Mouse (Mus musculus): Measurements from ENCODE around the gene Usp50. TPM values are rescaled to one million over a fixed set of nuclear protein-coding genes. Genes with fewer than 3 reads are reported as not detected.

Gene Usp50
- total and polyA plus RNA-seq, 3 experiments: 0.37 to 3.2 (median 0.89) TPM

- no peak overlapping the region for H3K9ac ChIP-seq (ENCODE audit: insufficient read depth, low read depth)
- dilution Hi-C loops (cut with MboI; ENCODE audit: extremely low pct_ligation_motif_present, extremely low pct_unique_long_range_greater_than_20kb, low sequenced_read_pairs): no loop called here
- H3K9me3 ChIP-seq (replicated peaks; ENCODE audit: low read length): no peaks in the 10 kb centered on the region
- H3K4me3 ChIP-seq (replicated peaks in 1 of 3; ENCODE audit: low read depth in 2 of 3, low read length in 2 of 3, poor library complexity in 1 of 3): no peak overlapping the region
- no peaks in the 10 kb centered on the region for H3K27me3 ChIP-seq (replicated peaks)
- TF ChIP-seq ZMIZ1 (IDR thresholded peaks at IDR 0.05; ENCODE audit: low read depth, low read length) (no peak), MAX (IDR thresholded peaks at IDR 0.05; ENCODE audit: low read length) (no peak), PAX5 (IDR thresholded peaks at IDR 0.05; ENCODE audit: low read length) (no peak), RAD21 (IDR thresholded peaks at IDR 0.05; ENCODE audit: low read depth, low read length) (no peak), SIN3A (IDR thresholded peaks at IDR 0.05; ENCODE audit: low read length) (no peak), JUND (conservative IDR thresholded peaks at IDR 0.05; ENCODE audit: low read depth, low read length) (no peak)
- no peak for DNase-seq (ENCODE audit: extremely low read depth)
- no peak overlapping the region for H3K4me2 ChIP-seq (ENCODE audit: insufficient read depth, low read depth, poor library complexity, severe bottlenecking)
- no peak overlapping the region for H3K27ac ChIP-seq (ENCODE audit: insufficient read depth, low read depth)
- in situ Hi-C loops (cut with MboI; ENCODE audit: low pct_ligation_motif_present, low pct_unique_long_range_greater_than_20kb, low sequenced_read_pairs): no loop called here
- no peaks in the 10 kb centered on the region; a peak in 2 of 4 replicates for H3K4me1 ChIP-seq (ENCODE audit: control insufficient read depth in 1 of 2, insufficient read depth in 2 of 2)
- no peaks in the 10 kb centered on the region for H3K79me2 ChIP-seq (replicated peaks; ENCODE audit: control insufficient read depth, extremely low read depth, insufficient read depth, poor library complexity, severe bottlenecking)
- no peaks in the 10 kb centered on the region for H3K36me3 ChIP-seq (replicated peaks in 1 of 2; ENCODE audit: control insufficient read depth in 1 of 2, insufficient read depth in 1 of 2, low read length in 1 of 2)
Observed at GRCm38 (mm10) chr2:126778806-126779205, 4.5 kb downstream of the Usp50 start.

- DNase-seq (ENCODE audit: extremely low read depth): no peak
- Histone ChIP-seq H3K79me2 (replicated peaks; ENCODE audit: control insufficient read depth, extremely low read depth, insufficient read depth, poor library complexity, severe bottlenecking) (no peaks in the 10 kb centered on the region), H3K9ac (ENCODE audit: insufficient read depth, low read depth) (no peak overlapping the region), H3K4me2 (ENCODE audit: insufficient read depth, low read depth, poor library complexity, severe bottlenecking) (no peak overlapping the region), H3K27me3 (replicated peaks) (no peaks in the 10 kb centered on the region), H3K9me3 (replicated peaks; ENCODE audit: low read length) (peaks cover 2% of the 10 kb centered on the region), H3K36me3 (replicated peaks in 1 of 2; ENCODE audit: control insufficient read depth in 1 of 2, insufficient read depth in 1 of 2, low read length in 1 of 2) (no peaks in the 10 kb centered on the region), H3K27ac (ENCODE audit: insufficient read depth, low read depth) (no peak overlapping the region), H3K4me1 (ENCODE audit: control insufficient read depth in 1 of 2, insufficient read depth in 2 of 2) (no peaks in the 10 kb centered on the region; a peak in 1 of 4 replicates), H3K4me3 (replicated peaks in 1 of 3; ENCODE audit: low read depth in 2 of 3, low read length in 2 of 3, poor library complexity in 1 of 3) (no peak overlapping the region)
- dilution Hi-C loops (cut with MboI; ENCODE audit: extremely low pct_ligation_motif_present, extremely low pct_unique_long_range_greater_than_20kb, low sequenced_read_pairs) (no loop called here), in situ Hi-C loops (cut with MboI; ENCODE audit: low pct_ligation_motif_present, low pct_unique_long_range_greater_than_20kb, low sequenced_read_pairs) (no loop called here)
- TF ChIP-seq BHLHE40 (IDR thresholded peaks at IDR 0.05; ENCODE audit: low read depth, low read length) (no peak), SIN3A (IDR thresholded peaks at IDR 0.05; ENCODE audit: low read length) (no peak), ZC3H11A (IDR thresholded peaks at IDR 0.05; ENCODE audit: low read depth, low read length) (no peak), KAT2A (IDR thresholded peaks at IDR 0.05; ENCODE audit: insufficient replicate concordance, low read length) (no peak), HCFC1 (IDR thresholded peaks at IDR 0.05; ENCODE audit: low read depth, low read length) (no peak)
Observed at GRCm38 (mm10) chr2:126776416-126776815, 6.9 kb downstream of the Usp50 start.

- no peak overlapping the region for H3K4me2 ChIP-seq (ENCODE audit: insufficient read depth, low read depth, poor library complexity, severe bottlenecking)
- no peak for DNase-seq (ENCODE audit: extremely low read depth)
- H3K9me3 ChIP-seq (replicated peaks; ENCODE audit: low read length): peaks cover 2% of the 10 kb centered on the region
- dilution Hi-C loops (cut with MboI; ENCODE audit: extremely low pct_ligation_motif_present, extremely low pct_unique_long_range_greater_than_20kb, low sequenced_read_pairs): no loop called here
- H3K4me3 ChIP-seq (replicated peaks in 1 of 3; ENCODE audit: low read depth in 2 of 3, low read length in 2 of 3, poor library complexity in 1 of 3): no peak overlapping the region
- no peaks in the 10 kb centered on the region; a peak in 1 of 4 replicates for H3K4me1 ChIP-seq (ENCODE audit: control insufficient read depth in 1 of 2, insufficient read depth in 2 of 2)
- H3K9ac ChIP-seq (ENCODE audit: insufficient read depth, low read depth): no peak overlapping the region
- H3K36me3 ChIP-seq (replicated peaks in 1 of 2; ENCODE audit: control insufficient read depth in 1 of 2, insufficient read depth in 1 of 2, low read length in 1 of 2): no peaks in the 10 kb centered on the region
- H3K27me3 ChIP-seq (replicated peaks): no peaks in the 10 kb centered on the region
- H3K79me2 ChIP-seq (replicated peaks; ENCODE audit: control insufficient read depth, extremely low read depth, insufficient read depth, poor library complexity, severe bottlenecking): no peaks in the 10 kb centered on the region
- TF ChIP-seq CHD2 (IDR thresholded peaks at IDR 0.05; ENCODE audit: low read length): 0 out of 2 replicates have a peak, but pooled peaks have one; percentile 25
- no peak for TF ChIP-seq NRF1 (IDR thresholded peaks at IDR 0.05; ENCODE audit: low read depth, low read length)
- H3K27ac ChIP-seq (ENCODE audit: insufficient read depth, low read depth): no peak overlapping the region
- in situ Hi-C loops (cut with MboI; ENCODE audit: low pct_ligation_motif_present, low pct_unique_long_range_greater_than_20kb, low sequenced_read_pairs): no loop called here
Observed at GRCm38 (mm10) chr2:126775951-126776350, 7.3 kb downstream of the Usp50 start.
